Mouse (Mus musculus) kidney, embryonic 15.5 days (tissue): ENCODE results near the gene Tm9sf4. TPM values are rescaled to one million over a fixed set of nuclear protein-coding genes. Genes with fewer than 3 reads are reported as not detected.
A peak's percentile ranks its signal among the peaks of the same experiment; 100 is the strongest.

Experiments used
- ATAC-seq: fragments of 200-750 bp; cut with Nextera tagmentation; replicated peaks from 2 replicates; pipeline ENCODE4 v1.8.0; 2017; ENCODE audit warnings: moderate TSS enrichment; ENCODE audit not compliant: low FRiP score
- H3K27ac ChIP-seq: fragments of 300-500 bp; sonication (generic); 2 replicates; pipeline ENCODE4 v1.5.1; 2015; ENCODE audit warnings: mild to moderate bottlenecking, inconsistent platforms
- H3K27me3 ChIP-seq: fragments of 300-500 bp; sonication (generic); 2 replicates; pipeline ENCODE4 v1.6.1; 2015; ENCODE audit warnings: inconsistent platforms
- H3K36me3 ChIP-seq: fragments of 300-500 bp; sonication (generic); 2 replicates; pipeline ENCODE4 v1.6.1; 2015; ENCODE audit warnings: inconsistent platforms
- H3K4me1 ChIP-seq: fragments of 300-500 bp; sonication (generic); 2 replicates; pipeline ENCODE4 v1.6.1; 2015; ENCODE audit warnings: inconsistent platforms
- H3K4me2 ChIP-seq: fragments of 300-500 bp; sonication (generic); 2 replicates; pipeline ENCODE4 v1.6.1; 2015; ENCODE audit warnings: moderate library complexity, mild to moderate bottlenecking, inconsistent platforms
- H3K4me3 ChIP-seq: fragments of 300-500 bp; sonication (generic); replicated peaks from 2 replicates; pipeline ENCODE4 v1.5.1; 2015; ENCODE audit warnings: mild to moderate bottlenecking, inconsistent platforms
- H3K9ac ChIP-seq: fragments of 300-500 bp; sonication (generic); 2 replicates; pipeline ENCODE4 v1.6.1; 2015; ENCODE audit warnings: mild to moderate bottlenecking, inconsistent platforms
- H3K9me3 ChIP-seq: fragments of 300-500 bp; sonication (generic); replicated peaks from 2 replicates; pipeline ENCODE4 v1.6.1; 2016; ENCODE audit warnings: inconsistent platforms
- WGBS: fragments of 180-500 bp; shearing (Covaris S2); methylation state at CpG from one replicate; pipeline ENCODE4 v1.1.7; 2015; ENCODE audit warnings: mixed read lengths; 5-methylcytosine and 5-hydroxymethylcytosine counted together
- polyA plus RNA-seq: library from polyadenylated mRNA; unstranded; fragments of >200 nt; fragmentation: Nextera tagmentation; extraction: Ambion mirVana; gene quantifications from 2 replicates; pipeline ENCODE4 v1.2.1, GENCODE M21; 2015

The Tm9sf4 gene
- polyA plus RNA-seq, 1 experiment from 2014 or later, result 90.9 TPM

- no peak overlapping the region for H3K27ac ChIP-seq
Measured at GRCm38 (mm10) chr2:153222130-153222529, 61.0 kb downstream of the Tm9sf4 start.

DNA sequence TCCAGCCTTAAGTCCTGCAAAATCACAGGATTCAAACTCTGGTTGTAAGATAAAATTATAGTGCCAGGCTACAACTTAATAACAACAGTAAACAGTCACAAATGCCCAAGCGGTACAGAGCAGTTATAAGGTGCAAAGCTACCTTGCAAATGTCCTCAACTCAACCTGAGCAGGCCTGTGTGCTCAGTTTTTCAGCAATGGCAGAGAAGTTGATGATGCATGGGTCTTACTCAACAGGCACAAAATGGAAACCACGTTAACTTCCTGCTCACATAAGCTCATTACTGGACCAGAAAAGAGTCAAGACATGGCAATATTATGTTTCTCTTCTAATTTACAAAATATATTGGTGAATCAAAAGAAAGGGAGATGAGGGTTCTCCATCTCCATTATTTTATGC lies 61.5 kb downstream of the Tm9sf4 start:
- H3K9ac ChIP-seq, result no peak overlapping the region
- H3K4me2 ChIP-seq, result no peak overlapping the region
- H3K9me3 ChIP-seq, result no peaks in the 10 kb centered on the region
- H3K4me3 ChIP-seq, result no peak overlapping the region
- WGBS, result 91% methylated on average over 2 of the region's 2 CpGs
- no peak overlapping the region for H3K27ac ChIP-seq
- H3K4me1 ChIP-seq, result peaks cover 13% of the 10 kb centered on the region
- no peaks in the 10 kb centered on the region for H3K27me3 ChIP-seq
- ATAC-seq, result no peak
- peaks cover 3% of the 10 kb centered on the region for H3K36me3 ChIP-seq

More at GRCm38 (mm10) chr2:153222130-153222529, 61.0 kb downstream of the Tm9sf4 start:
- H3K4me2 ChIP-seq, result no peak overlapping the region
- H3K9ac ChIP-seq, result no peak overlapping the region
- no peaks in the 10 kb centered on the region for H3K27me3 ChIP-seq
- no peak overlapping the region for H3K4me3 ChIP-seq
- H3K36me3 ChIP-seq, result no peaks in the 10 kb centered on the region; the same call in 1 of the 2 replicates
- ATAC-seq, result no peak
- H3K4me1 ChIP-seq, result peaks cover 13% of the 10 kb centered on the region
- H3K9me3 ChIP-seq, result no peaks in the 10 kb centered on the region

DNA sequence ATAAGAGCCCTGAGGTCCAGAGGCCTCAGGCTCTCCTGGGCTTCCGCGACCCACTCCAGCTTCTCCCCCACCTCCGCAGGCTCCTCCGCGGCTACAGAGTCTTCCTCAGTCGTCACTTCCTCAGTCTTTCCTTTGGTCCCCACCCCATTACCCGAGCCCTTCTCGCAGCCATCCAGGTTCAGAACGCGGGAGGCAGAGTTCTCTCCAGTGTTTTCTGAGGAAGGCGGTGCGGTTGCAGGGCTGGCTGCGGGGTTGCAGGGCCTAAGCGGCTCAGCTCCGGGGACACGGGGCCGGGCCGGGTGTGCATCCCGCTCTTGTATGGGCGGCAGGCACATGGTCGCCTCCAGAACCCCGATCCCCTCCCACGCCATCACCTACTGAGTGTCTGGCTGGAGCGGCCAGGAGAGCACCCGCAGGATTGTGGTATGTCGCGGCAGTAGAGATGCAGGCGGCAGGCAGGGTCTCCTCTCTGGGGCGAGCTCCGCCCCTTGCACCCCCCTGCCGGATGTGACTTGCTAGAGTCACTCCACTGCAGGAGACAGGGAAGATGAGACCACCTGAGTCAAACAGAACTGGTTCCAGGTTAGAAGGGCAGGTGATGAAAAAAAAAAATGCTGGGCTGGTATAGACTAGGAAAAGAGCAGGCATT lies 64.0 kb downstream of the Tm9sf4 start, which contains the start of gene Tspyl3:
Gene Tspyl3 (minus strand): TSS at position 496 of the 649 bp plus-strand sequence.
- H3K4me2 ChIP-seq, result peak within 1 kb of the TSS; percentile 87
- peak; percentile 58 for ATAC-seq
- H3K36me3 ChIP-seq, result peaks cover 25% of the 10 kb centered on the region
- peak within 1 kb of the TSS; percentile 66 for H3K4me3 ChIP-seq
- H3K27ac ChIP-seq, result peak within 1 kb of the TSS; percentile 79
- H3K9ac ChIP-seq, result peak within 1 kb of the TSS; percentile 73
- H3K4me1 ChIP-seq, result peaks cover 13% of the 10 kb centered on the region
- no peaks in the 10 kb centered on the region for H3K27me3 ChIP-seq
- WGBS, result under 1% methylated on average over 31 of the region's 31 CpGs
- no peaks in the 10 kb centered on the region for H3K9me3 ChIP-seq

GRCm38 (mm10) chr2:153225595-153225953 lies 64.5 kb downstream of the Tm9sf4 start:
- Histone ChIP-seq H3K4me2 (peak overlapping the region; percentile 87), H3K36me3 (peaks cover 30% of the 10 kb centered on the region), H3K27me3 (no peaks in the 10 kb centered on the region), H3K4me3 (peak overlapping the region; percentile 66), H3K9ac (peak overlapping the region; percentile 73), H3K9me3 (no peaks in the 10 kb centered on the region), H3K27ac (peak overlapping the region; percentile 79), H3K4me1 (peaks cover 13% of the 10 kb centered on the region)
- ATAC-seq, result peak; percentile 3; the same call in 1 of the 2 replicates
- WGBS, result 2% methylated on average over 3 of the region's 3 CpGs

- H3K27ac ChIP-seq, result no peak overlapping the region
Measured at GRCm38 (mm10) chr2:153227959-153228358, 66.9 kb downstream of the Tm9sf4 start.

DNA sequence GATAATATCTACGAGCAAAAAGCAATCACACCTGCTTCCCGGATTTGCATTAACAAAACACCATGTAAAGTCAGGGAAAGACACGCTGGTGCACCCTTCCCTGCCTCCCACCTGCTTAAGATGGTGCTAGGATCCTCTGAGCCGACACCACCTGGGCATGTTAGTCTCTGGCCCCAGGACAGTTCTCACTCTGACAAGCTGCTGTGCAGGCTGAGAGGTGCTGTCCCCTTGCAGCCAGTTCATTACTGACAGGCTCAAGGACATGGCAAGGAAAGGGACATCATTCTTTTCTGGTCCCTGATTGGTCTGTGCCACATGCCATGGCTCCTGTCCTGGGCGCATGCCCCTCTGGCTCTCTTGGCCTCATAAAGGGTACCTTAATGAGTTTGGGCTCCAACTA lies 67.4 kb downstream of the Tm9sf4 start:
- Histone ChIP-seq H3K4me2 (no peak overlapping the region), H3K27ac (no peak overlapping the region), H3K36me3 (peaks cover 59% of the 10 kb centered on the region), H3K9ac (no peak overlapping the region), H3K4me3 (no peak overlapping the region), H3K9me3 (no peaks in the 10 kb centered on the region), H3K4me1 (peaks cover 13% of the 10 kb centered on the region), H3K27me3 (no peaks in the 10 kb centered on the region)
- ATAC-seq, result no peak
- WGBS, result 85% methylated on average over 5 of the region's 5 CpGs

More at GRCm38 (mm10) chr2:153227959-153228358, 66.9 kb downstream of the Tm9sf4 start:
- no peak overlapping the region for H3K4me2 ChIP-seq
- 93% methylated on average over 4 of the region's 4 CpGs for WGBS
- no peaks in the 10 kb centered on the region for H3K27me3 ChIP-seq
- H3K36me3 ChIP-seq, result peaks cover 54% of the 10 kb centered on the region
- H3K4me3 ChIP-seq, result no peak overlapping the region
- peaks cover 13% of the 10 kb centered on the region for H3K4me1 ChIP-seq
- no peaks in the 10 kb centered on the region for H3K9me3 ChIP-seq
- no peak for ATAC-seq
- no peak overlapping the region for H3K9ac ChIP-seq

DNA sequence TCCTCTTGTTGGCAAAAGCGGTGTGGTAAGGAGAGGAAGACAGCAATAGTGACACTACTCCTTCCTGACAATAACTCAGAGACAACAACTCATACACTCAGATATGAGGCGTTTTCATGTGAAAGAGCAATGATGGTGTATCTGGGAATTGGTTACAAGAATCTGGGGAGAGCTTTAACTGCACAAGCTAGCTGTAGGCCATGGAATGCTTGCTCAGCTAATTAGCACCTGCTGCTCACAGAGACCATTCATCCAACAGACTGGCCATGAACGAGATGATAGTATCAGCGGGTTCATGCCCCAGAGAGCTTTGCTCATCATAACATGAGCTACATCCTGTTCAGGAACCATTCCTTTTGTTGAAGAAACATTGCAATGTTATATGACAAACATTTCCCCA lies 76.1 kb downstream of the Tm9sf4 start:
- 53% methylated on average over 4 of the region's 4 CpGs for WGBS
- no peak overlapping the region for H3K9ac ChIP-seq
- H3K9me3 ChIP-seq, result no peaks in the 10 kb centered on the region
- no peak overlapping the region for H3K27ac ChIP-seq
- H3K36me3 ChIP-seq, result peaks cover 45% of the 10 kb centered on the region
- no peaks in the 10 kb centered on the region for H3K27me3 ChIP-seq
- peaks cover 49% of the 10 kb centered on the region for H3K4me1 ChIP-seq
- H3K4me2 ChIP-seq, result no peak overlapping the region
- no peak overlapping the region for H3K4me3 ChIP-seq
- no peak for ATAC-seq

DNA sequence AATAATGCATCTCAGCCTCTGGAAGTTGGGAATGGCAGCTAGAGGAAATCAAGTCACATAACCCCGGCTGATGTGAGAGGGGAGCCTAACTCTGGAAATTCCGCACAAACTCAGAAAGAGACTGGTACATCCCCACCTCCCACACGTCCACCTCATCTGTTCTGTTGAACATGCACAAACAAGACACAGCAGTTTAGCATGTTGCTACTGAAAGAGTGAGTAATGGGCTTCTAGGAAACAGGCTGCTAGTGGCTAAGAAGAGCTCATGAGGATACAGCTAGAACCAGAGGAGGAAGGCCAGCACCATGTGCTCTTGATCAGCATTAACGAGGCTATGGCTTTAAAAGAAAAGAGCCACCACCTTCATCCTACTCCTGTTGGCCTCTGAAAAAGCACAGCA lies 76.8 kb downstream of the Tm9sf4 start:
- Histone ChIP-seq H3K4me3 (no peak overlapping the region), H3K9ac (no peak overlapping the region), H3K4me1 (peaks cover 52% of the 10 kb centered on the region), H3K27ac (no peak overlapping the region), H3K27me3 (no peaks in the 10 kb centered on the region), H3K9me3 (no peaks in the 10 kb centered on the region), H3K36me3 (peaks cover 38% of the 10 kb centered on the region), H3K4me2 (peak overlapping the region; percentile 80; the same call in 1 of the 2 replicates)
- WGBS, result 56% methylated on average over 4 of the region's 4 CpGs
- ATAC-seq, result no peak

DNA sequence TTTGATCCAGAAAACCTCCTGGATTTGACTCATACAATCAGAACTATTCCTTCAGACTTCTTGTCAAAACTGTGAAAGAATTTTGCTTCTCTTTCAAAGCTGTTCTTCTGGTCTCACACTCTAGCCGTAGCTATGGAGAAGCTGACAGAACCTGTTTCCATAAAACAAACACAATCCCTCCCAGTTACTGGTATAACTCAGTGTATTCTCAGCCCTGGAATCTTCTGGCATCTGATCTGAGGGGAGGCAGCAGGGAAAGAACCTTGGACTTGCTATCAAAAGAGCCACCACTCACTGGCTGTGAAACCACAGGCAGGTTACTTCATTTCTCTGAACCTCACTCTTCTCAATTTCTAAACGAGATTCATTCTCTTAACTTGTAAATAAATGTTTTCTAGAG lies 77.3 kb downstream of the Tm9sf4 start:
- H3K4me3 ChIP-seq, result no peak overlapping the region

GRCm38 (mm10) chr2:153239021-153239859 lies 78.1 kb downstream of the Tm9sf4 start:
- no peak for ATAC-seq
- no peaks in the 10 kb centered on the region for H3K27me3 ChIP-seq
- H3K27ac ChIP-seq, result peak overlapping the region; percentile 95
- H3K4me3 ChIP-seq, result peak overlapping the region; percentile 99
- no peaks in the 10 kb centered on the region for H3K9me3 ChIP-seq
- H3K4me2 ChIP-seq, result peak overlapping the region; percentile 80
- H3K36me3 ChIP-seq, result peaks cover 32% of the 10 kb centered on the region
- H3K9ac ChIP-seq, result peak overlapping the region; percentile 100
- WGBS, result 59% methylated on average over 7 of the region's 7 CpGs
- peaks cover 52% of the 10 kb centered on the region for H3K4me1 ChIP-seq

More for the DNA sequence above, 77.3 kb downstream of the Tm9sf4 start:
- Histone ChIP-seq H3K27me3 (no peaks in the 10 kb centered on the region), H3K4me2 (peak overlapping the region; percentile 80; the same call in 1 of the 2 replicates), H3K9me3 (no peaks in the 10 kb centered on the region), H3K27ac (no peak overlapping the region), H3K4me1 (peaks cover 52% of the 10 kb centered on the region), H3K9ac (no peak overlapping the region), H3K36me3 (peaks cover 35% of the 10 kb centered on the region)
- 65% methylated on average over 2 of the region's 2 CpGs for WGBS
- no peak for ATAC-seq

GRCm38 (mm10) chr2:153239860-153240480 lies 78.9 kb downstream of the Tm9sf4 start:
- H3K4me2 ChIP-seq, result peak overlapping the region; percentile 80
- no peaks in the 10 kb centered on the region for H3K9me3 ChIP-seq
- H3K4me3 ChIP-seq, result peak overlapping the region; percentile 99
- H3K36me3 ChIP-seq, result peaks cover 32% of the 10 kb centered on the region
- peak overlapping the region; percentile 100 for H3K9ac ChIP-seq
- ATAC-seq, result no peak
- peak overlapping the region; percentile 95 for H3K27ac ChIP-seq
- 3% methylated on average over 21 of the region's 22 CpGs for WGBS
- peaks cover 52% of the 10 kb centered on the region for H3K4me1 ChIP-seq
- H3K27me3 ChIP-seq, result no peaks in the 10 kb centered on the region
